Mouse (Mus musculus): ENCODE results near the gene Rbms1. TPM values are rescaled to one million over a fixed set of nuclear protein-coding genes. Genes with fewer than 3 reads are reported as not detected.

The Rbms1 gene
- polyA plus RNA-seq, 1 experiment from 2014 or later: 77.3 TPM

DNA sequence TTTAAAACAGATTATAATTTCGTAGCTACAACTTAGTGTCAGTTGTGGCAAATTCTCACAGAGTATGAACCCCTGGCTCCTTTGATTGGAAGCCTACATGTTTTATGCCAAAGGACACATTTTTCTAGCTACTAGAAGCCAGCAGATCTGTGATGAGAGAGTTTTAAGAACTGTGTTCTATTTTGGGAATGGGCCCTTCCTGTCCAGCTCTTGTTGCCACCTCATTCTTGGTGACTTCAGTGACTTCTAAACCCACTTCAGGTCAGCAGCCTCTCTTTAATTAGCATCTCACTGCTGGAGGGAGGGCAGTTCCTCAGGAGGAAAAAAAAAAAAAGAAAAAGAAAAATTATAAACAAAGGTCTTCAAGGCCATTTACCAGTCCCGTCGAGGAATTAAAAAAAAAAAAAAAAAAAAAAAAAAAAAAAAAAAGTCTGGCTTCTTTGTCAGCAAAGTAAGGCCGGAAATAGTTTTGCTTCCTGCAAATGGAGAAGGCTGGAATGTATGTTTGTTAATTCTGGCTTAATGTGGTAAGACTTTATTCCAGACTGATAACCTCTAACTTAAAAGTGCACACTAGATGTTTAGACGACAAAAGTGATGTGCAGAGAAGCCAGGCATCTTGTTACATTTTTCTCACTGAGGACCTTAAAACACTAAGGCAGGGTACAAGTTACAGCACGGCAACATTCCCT lies 60.4 kb downstream of the Rbms1 start:
- DNase-seq (ENCODE audit: low read depth, low spot score) (no peak), ATAC-seq (no peak)
- no peaks in the 10 kb centered on the region for H3K27me3 ChIP-seq
- ChIA-PET CTCF (interaction anchor here (1.3 to 1.8 kb wide), 4 partner anchors 9 to 500 kb away, joined by 3 to 7 read pairs (median 5); no protein-coding TSS in a partner anchor), POLR2A (interaction anchor here (0.6 kb wide), 1 partner anchor 292 kb away, joined by 7 read pairs; no protein-coding TSS in a partner anchor)
- in situ Hi-C loops (cut with MboI; ENCODE audit: low pct_unique_long_range_greater_than_20kb): loop anchor here (10.0 kb wide), 1 partner anchor 502 kb away; no protein-coding TSS in a partner anchor
- TF ChIP-seq CTCF (IDR thresholded peaks at IDR 0.05): no peak

- in situ Hi-C loops (cut with MboI; ENCODE audit: low pct_unique_long_range_greater_than_20kb): loop anchor here (10.0 kb wide), 1 partner anchor 503 kb away; no protein-coding TSS in a partner anchor
- no peaks in the 10 kb centered on the region for H3K27me3 ChIP-seq
- TF ChIP-seq CTCF (IDR thresholded peaks at IDR 0.05): no peak
- ChIA-PET CTCF (interaction anchor here (1.1 to 1.8 kb wide), 5 partner anchors 8 to 501 kb away, joined by 3 to 7 read pairs (median 4); no protein-coding TSS in a partner anchor), POLR2A (interaction anchor here (0.6 to 1.0 kb wide), 2 partner anchors 9 to 417 kb away, joined by 4 read pairs; no protein-coding TSS in a partner anchor)
- DNase-seq (ENCODE audit: low read depth, low spot score) (peak; percentile 64), ATAC-seq (peak; percentile 98)
Observed at GRCm38 (mm10) chr2:60901511-60901951, 61.5 kb downstream of the Rbms1 start.

DNA sequence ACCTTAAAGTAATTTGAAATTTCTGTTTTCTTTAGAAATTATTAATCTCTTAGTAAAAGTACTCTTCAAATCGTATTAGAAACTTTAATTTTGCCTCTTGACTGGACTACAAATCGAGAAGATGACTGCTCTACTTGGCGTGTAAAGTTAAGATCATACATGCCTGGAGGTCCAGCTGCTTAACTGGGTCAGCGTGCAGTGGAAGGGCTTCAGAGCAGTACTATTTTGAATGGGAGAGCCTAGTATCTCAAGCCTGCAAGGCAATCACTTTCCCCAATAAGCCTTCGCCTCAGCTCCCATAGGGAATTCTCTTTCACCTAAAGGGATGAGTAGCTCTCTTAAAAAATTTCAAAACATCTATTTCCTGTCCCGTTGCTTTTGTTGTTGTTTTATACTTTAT lies 62.0 kb downstream of the Rbms1 start:
- DNase-seq (ENCODE audit: low read depth, low spot score): no peak
- ChIA-PET CTCF (interaction anchor here (1.1 to 1.8 kb wide), 4 partner anchors 11 to 502 kb away, joined by 4 to 7 read pairs (median 5); no protein-coding TSS in a partner anchor), POLR2A (interaction anchor here (1.0 kb wide), 1 partner anchor 8 kb away, joined by 4 read pairs; no protein-coding TSS in a partner anchor)
- TF ChIP-seq CTCF (IDR thresholded peaks at IDR 0.05): no peak
- H3K27me3 ChIP-seq: no peaks in the 10 kb centered on the region
- in situ Hi-C loops (cut with MboI; ENCODE audit: low pct_unique_long_range_greater_than_20kb): loop anchor here (10.0 kb wide), 1 partner anchor 504 kb away; no protein-coding TSS in a partner anchor
- peak; percentile 8 for ATAC-seq

DNA sequence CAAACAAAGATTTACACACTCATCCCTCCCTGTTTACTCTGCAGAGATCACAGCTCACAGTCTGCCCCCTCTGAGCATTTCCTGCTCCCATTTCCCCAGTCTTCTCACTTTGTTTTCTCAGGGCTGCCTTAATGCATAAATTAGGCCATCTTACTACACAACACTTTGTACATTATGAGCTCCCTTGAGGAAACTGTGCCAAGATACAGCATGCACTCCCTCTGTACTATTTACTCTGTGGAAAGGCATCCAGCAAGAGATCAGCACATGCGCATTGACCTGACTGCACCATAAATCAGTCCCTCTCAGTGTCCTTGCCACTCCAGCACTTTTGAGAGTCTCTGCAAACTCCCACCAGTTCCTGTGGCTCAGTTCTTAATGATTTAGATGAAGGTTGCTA lies 70.0 kb downstream of the Rbms1 start:
- no peak for DNase-seq (ENCODE audit: low read depth, low spot score)
- ChIA-PET CTCF (interaction anchor here (0.8 to 1.9 kb wide), 4 partner anchors 9 to 20 kb away, joined by 3 to 5 read pairs (median 4); no protein-coding TSS in a partner anchor), POLR2A (interaction anchor here (1.0 to 1.3 kb wide), 2 partner anchors 8 to 11 kb away, joined by 3 to 4 read pairs; no protein-coding TSS in a partner anchor)
- no peak for TF ChIP-seq CTCF (IDR thresholded peaks at IDR 0.05)
- H3K27me3 ChIP-seq: no peaks in the 10 kb centered on the region
- in situ Hi-C loops (cut with MboI; ENCODE audit: low pct_unique_long_range_greater_than_20kb): no loop called here
- no peak for ATAC-seq

DNA sequence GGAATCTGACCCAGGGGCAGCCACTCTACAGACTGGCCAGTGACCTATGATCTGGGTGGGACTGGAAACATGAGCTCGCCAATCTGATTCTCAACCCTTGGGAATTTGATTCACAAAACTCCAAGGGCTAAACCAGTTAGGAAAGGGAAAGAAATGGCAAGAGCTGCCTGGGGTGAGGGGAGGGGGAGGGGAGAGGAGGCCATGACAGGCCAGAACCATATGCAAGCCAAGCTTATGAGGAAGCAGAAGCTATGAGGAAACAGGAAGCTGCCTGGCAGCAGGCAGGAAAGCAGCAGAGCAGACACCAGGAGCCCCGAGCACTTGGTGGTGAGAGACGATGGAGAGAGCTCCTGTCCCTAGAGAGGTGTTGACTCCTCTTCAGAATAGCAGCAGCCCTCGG lies 79.1 kb downstream of the Rbms1 start:
- DNase-seq (ENCODE audit: low read depth, low spot score): no peak
- TF ChIP-seq CTCF (IDR thresholded peaks at IDR 0.05): no peak
- in situ Hi-C loops (cut with MboI; ENCODE audit: low pct_unique_long_range_greater_than_20kb): no loop called here
- CTCF ChIA-PET: interaction anchor here (0.7 to 1.6 kb wide), 6 partner anchors 9 to 63 kb away, joined by 3 to 5 read pairs (median 4); no protein-coding TSS in a partner anchor
- no peak for ATAC-seq
- POLR2A ChIA-PET: interaction anchor here (0.5 to 0.6 kb wide), 2 partner anchors 17 to 77 kb away, joined by 3 read pairs; no protein-coding TSS in a partner anchor
- no peaks in the 10 kb centered on the region for H3K27me3 ChIP-seq

DNA sequence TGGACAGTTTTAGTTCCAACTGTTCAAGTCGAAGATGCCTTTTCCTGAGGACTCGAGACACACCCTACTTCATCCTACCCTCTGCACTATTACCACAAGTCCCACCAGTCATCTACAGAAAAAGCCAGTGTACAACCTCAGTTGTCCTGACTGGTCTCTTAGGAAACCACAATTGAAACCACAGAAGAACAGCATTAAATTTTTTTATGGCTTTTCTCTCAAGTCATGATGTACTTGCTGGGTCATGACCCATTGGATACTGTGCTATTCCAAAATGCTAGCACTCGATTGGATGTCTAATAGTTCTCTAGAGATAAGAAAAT lies 80.0 kb downstream of the Rbms1 start:
- ATAC-seq: no peak
- ChIA-PET POLR2A (interaction anchor here (0.6 to 1.4 kb wide), 2 partner anchors 10 to 1083 kb away, joined by 3 to 5 read pairs; no protein-coding TSS in a partner anchor), CTCF (interaction anchor here (1.0 kb wide), 1 partner anchor 22 kb away, joined by 3 read pairs; no protein-coding TSS in a partner anchor)
- DNase-seq (ENCODE audit: low read depth, low spot score): no peak
- in situ Hi-C loops (cut with MboI; ENCODE audit: low pct_unique_long_range_greater_than_20kb): no loop called here
- H3K27me3 ChIP-seq: no peaks in the 10 kb centered on the region
- TF ChIP-seq CTCF (IDR thresholded peaks at IDR 0.05): no peak

DNA sequence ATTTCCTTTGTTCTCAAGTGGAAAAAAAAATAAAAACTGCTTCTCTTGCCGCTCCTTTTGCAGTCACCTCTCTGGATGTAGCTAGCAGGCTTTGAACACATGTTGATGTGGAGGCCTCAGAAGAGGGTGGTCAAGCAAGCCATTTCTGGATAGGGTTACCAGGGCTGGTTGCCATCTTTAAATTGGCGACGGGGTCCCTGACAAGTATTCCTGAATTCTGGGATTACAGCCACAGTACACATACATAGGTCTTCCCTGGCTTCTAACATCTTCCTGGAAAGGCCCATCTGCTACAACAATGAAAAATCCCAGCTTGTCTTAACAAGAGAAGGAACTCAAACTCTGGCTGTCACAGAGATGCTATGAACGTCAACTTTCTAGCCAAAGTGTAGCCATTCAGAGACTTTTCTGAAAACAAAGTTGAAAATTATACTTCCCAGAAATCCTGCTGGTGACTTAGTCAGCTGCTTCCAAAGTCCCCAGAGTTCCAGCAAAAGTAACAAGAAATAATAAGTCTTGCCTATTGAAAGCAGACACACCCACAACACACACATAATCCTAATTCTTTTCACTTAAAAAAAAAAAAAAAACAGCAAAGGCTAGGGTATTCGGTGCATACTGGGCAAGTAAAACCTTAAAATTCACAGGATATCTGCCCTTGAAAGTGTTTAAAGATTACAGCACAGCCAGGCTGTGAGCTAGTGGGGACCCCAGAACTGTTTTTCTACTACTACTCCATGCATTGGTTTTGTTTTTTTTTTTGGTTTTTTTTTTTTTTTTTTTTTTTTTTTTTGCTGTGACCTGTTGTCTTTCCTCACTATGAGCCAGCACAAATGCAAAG lies 80.6 kb downstream of the Rbms1 start:
- POLR2A ChIA-PET: interaction anchor here (0.6 to 1.4 kb wide), 3 partner anchors 10 to 1083 kb away, joined by 3 to 6 read pairs (median 5); no protein-coding TSS in a partner anchor
- ATAC-seq (no peak), DNase-seq (ENCODE audit: low read depth, low spot score) (no peak)
- TF ChIP-seq CTCF (IDR thresholded peaks at IDR 0.05): no peak
- no peaks in the 10 kb centered on the region for H3K27me3 ChIP-seq
- CTCF ChIA-PET: no interaction called here
- in situ Hi-C loops (cut with MboI; ENCODE audit: low pct_unique_long_range_greater_than_20kb): no loop called here

- POLR2A ChIA-PET: interaction anchor here (1.4 kb wide), 1 partner anchor 11 kb away, joined by 3 read pairs; no protein-coding TSS in a partner anchor
- no peak for DNase-seq (ENCODE audit: low read depth, low spot score)
- in situ Hi-C loops (cut with MboI; ENCODE audit: low pct_unique_long_range_greater_than_20kb): no loop called here
- peak; percentile 73 for ATAC-seq
- no peak for TF ChIP-seq CTCF (IDR thresholded peaks at IDR 0.05)
- no peaks in the 10 kb centered on the region for H3K27me3 ChIP-seq
- CTCF ChIA-PET: no interaction called here
Observed at GRCm38 (mm10) chr2:60881571-60882041, 81.4 kb downstream of the Rbms1 start.

DNA sequence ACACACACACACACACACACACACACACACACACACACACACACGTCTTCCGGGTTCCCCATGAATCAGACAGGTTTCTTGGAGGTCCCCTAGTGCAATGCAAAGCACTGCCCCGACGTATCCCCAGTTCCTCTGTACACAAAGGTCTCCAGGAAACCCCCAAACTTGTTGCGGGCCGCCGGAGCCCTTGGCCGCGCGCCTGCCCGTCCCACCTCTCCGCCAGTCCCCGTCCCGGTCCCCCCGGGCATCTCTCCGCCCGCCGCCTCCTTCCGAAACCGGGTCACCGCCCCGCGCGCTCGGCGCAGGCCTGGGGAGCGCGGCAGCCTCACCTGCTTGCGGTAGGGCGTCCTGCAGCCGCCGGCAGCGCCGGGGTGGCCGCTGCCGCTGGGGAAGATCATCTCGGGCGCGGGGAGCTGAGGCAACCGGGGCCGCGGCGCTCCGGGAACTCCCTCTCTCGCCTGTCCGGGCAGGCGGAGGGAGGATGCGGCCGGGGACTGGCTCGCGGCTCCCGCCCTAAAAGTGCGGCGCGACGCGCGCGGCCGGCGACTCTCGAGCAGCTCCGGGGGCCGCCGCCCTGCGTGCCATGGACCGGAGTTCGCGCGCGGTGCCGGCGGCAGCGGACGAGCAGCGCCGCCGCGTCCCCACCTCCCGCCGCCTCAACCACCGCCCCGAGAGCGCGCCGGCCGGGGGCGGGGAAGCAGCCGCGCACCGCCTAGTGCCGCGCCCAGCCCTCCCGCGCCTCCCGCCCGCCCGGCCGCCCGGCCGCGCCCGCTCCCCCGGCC lies 82.0 kb downstream of the Rbms1 start:
- no peak for DNase-seq (ENCODE audit: low read depth, low spot score)
- H3K27me3 ChIP-seq: no peaks in the 10 kb centered on the region
- no peak for TF ChIP-seq CTCF (IDR thresholded peaks at IDR 0.05)
- ATAC-seq: peak; percentile 68
- CTCF ChIA-PET: no interaction called here
- in situ Hi-C loops (cut with MboI; ENCODE audit: low pct_unique_long_range_greater_than_20kb): no loop called here
- POLR2A ChIA-PET: no interaction called here
